ENCODE assay signal across 1 mouse cellular context in the genomic region with DNA sequence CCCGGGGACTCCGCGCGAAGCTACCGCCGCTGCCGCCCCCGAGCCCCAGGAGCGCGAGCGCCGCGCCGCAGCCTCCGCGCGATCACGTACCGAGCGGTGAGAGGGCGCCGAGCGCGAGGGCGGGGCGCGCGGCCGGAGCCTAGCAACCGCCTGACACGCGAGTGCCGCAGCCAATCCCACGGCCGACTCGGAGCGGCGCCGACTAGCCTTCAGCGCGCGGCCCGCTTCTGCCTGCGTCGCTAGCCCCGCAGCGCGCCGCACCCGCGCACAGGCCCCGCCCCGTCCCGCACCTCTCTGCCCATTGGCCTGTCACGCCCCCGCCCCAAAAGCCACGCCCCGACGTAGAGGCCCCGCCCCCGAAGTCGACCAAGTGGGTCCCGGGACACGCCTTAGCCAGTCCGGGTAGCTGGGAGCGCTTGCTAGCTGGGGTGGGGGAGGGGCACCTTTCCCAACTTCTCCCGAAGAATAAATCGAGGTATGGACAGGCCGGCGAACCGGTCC.
A peak's percentile ranks its signal among the peaks of the same experiment; 100 is the strongest.
TF ChIP-seq lines count a peak whose summit lies in the region.

Gene Dag1, minus strand, starts transcription at position 269 of the 501 bp plus-strand sequence.

TF ChIP-seq in CH12.LX, 34 proteins besides CTCF, POLR2A, EP300 and RAD21 (continued from another document):
- TF ChIP-seq NELFE (IDR thresholded peaks at IDR 0.05; ENCODE audit: low read depth, low read length) (0 out of 2 replicates have a peak, but pooled peaks have one; percentile 49), SIN3A (IDR thresholded peaks at IDR 0.05; ENCODE audit: low read length) (peak; percentile 36; the same call in 1 of the 2 replicates), CHD2 (IDR thresholded peaks at IDR 0.05; ENCODE audit: low read length) (peak; percentile 77)
